Mouse (Mus musculus): ENCODE data around the gene Fzd5. TPM values are rescaled to one million over a fixed set of nuclear protein-coding genes. Genes with fewer than 3 reads are reported as not detected.
A peak's percentile ranks its signal among the peaks of the same experiment; 100 is the strongest.

Gene Fzd5
- polyA plus RNA-seq, 1 experiment from 2014 or later, result 0.26 TPM

GRCm38 (mm10) chr1:64701780-64702179, 35.8 kb downstream of the Fzd5 start:
- 88% methylated on average over 3 of the region's 3 CpGs for WGBS
- no peak for ATAC-seq (ENCODE audit: low FRiP score)
- H3K9ac ChIP-seq (replicated peaks), result no peak overlapping the region
- no peaks in the 10 kb centered on the region for H3K4me1 ChIP-seq
- no peak overlapping the region for H3K27ac ChIP-seq (replicated peaks)
- no peak overlapping the region for H3K4me2 ChIP-seq
- no peak overlapping the region for H3K4me3 ChIP-seq (replicated peaks)
- H3K9me3 ChIP-seq (replicated peaks), result no peaks in the 10 kb centered on the region
- H3K27me3 ChIP-seq (replicated peaks), result no peaks in the 10 kb centered on the region
- H3K36me3 ChIP-seq, result peaks cover 19% of the 10 kb centered on the region

GRCm38 (mm10) chr1:64695156-64695555, 42.4 kb downstream of the Fzd5 start:
- no peak overlapping the region for H3K4me2 ChIP-seq
- H3K4me3 ChIP-seq (replicated peaks), result no peak overlapping the region
- H3K4me1 ChIP-seq, result peaks cover 25% of the 10 kb centered on the region
- no peak overlapping the region for H3K9ac ChIP-seq (replicated peaks)
- no peaks in the 10 kb centered on the region for H3K27me3 ChIP-seq (replicated peaks)
- ATAC-seq (ENCODE audit: low FRiP score), result no peak
- 49% methylated on average over 3 of the region's 3 CpGs for WGBS
- no peaks in the 10 kb centered on the region for H3K9me3 ChIP-seq (replicated peaks)
- no peaks in the 10 kb centered on the region for H3K36me3 ChIP-seq
- H3K27ac ChIP-seq (replicated peaks), result no peak overlapping the region

- Histone ChIP-seq H3K4me2 (peak overlapping the region; percentile 94), H3K4me3 (replicated peaks) (peak overlapping the region; percentile 70), H3K4me1 (peaks cover 33% of the 10 kb centered on the region), H3K9me3 (replicated peaks) (no peaks in the 10 kb centered on the region), H3K9ac (replicated peaks) (peak overlapping the region; percentile 59), H3K27me3 (replicated peaks) (no peaks in the 10 kb centered on the region), H3K27ac (replicated peaks) (no peak overlapping the region), H3K36me3 (no peaks in the 10 kb centered on the region)
- ATAC-seq (ENCODE audit: low FRiP score), result 0 out of 2 replicates have a peak, but pooled peaks have one; percentile 3
- WGBS, result 3% methylated on average over 9 of the region's 9 CpGs
These were observed 46.0 kb downstream of the Fzd5 start for GRCm38 (mm10) chr1:64691581-64691980.

GRCm38 (mm10) chr1:64691121-64691551, 46.4 kb downstream of the Fzd5 start:
- H3K27ac ChIP-seq (replicated peaks), result peak overlapping the region; percentile 68
- H3K9ac ChIP-seq (replicated peaks), result peak overlapping the region; percentile 59
- H3K36me3 ChIP-seq, result no peaks in the 10 kb centered on the region
- no peaks in the 10 kb centered on the region for H3K9me3 ChIP-seq (replicated peaks)
- no peak; the same call in 1 of the 2 replicates for ATAC-seq (ENCODE audit: low FRiP score)
- H3K27me3 ChIP-seq (replicated peaks), result no peaks in the 10 kb centered on the region
- WGBS, result under 1% methylated on average over 41 of the region's 55 CpGs
- H3K4me3 ChIP-seq (replicated peaks), result peak overlapping the region; percentile 70
- peak overlapping the region; percentile 94 for H3K4me2 ChIP-seq
- peaks cover 33% of the 10 kb centered on the region for H3K4me1 ChIP-seq

- Histone ChIP-seq H3K4me1 (peaks cover 33% of the 10 kb centered on the region), H3K9ac (replicated peaks) (peak within 1 kb of the TSS; percentile 59), H3K36me3 (no peaks in the 10 kb centered on the region), H3K27me3 (replicated peaks) (no peaks in the 10 kb centered on the region), H3K27ac (replicated peaks) (peak within 1 kb of the TSS; percentile 68), H3K9me3 (replicated peaks) (no peaks in the 10 kb centered on the region), H3K4me2 (peak within 1 kb of the TSS; percentile 94), H3K4me3 (replicated peaks) (peak within 1 kb of the TSS; percentile 70)
- ATAC-seq (ENCODE audit: low FRiP score), result peak; percentile 100
- WGBS, result under 1% methylated on average over 49 of the region's 71 CpGs
These were observed 47.1 kb downstream of the Fzd5 start, which contains the start of gene Ccnyl1 for GRCm38 (mm10) chr1:64690213-64691013. Gene Ccnyl1 (plus strand): TSS chr1:64690455.

- no peak overlapping the region for H3K27ac ChIP-seq (replicated peaks)
- H3K4me3 ChIP-seq (replicated peaks), result peak overlapping the region; percentile 70
- H3K9ac ChIP-seq (replicated peaks), result peak overlapping the region; percentile 49
- no peak for ATAC-seq (ENCODE audit: low FRiP score)
- H3K9me3 ChIP-seq (replicated peaks), result no peaks in the 10 kb centered on the region
- 30% methylated on average over 9 of the region's 9 CpGs for WGBS
- H3K4me2 ChIP-seq, result peak overlapping the region; percentile 94
- H3K4me1 ChIP-seq, result peaks cover 33% of the 10 kb centered on the region
- H3K36me3 ChIP-seq, result no peaks in the 10 kb centered on the region
- H3K27me3 ChIP-seq (replicated peaks), result no peaks in the 10 kb centered on the region
These were observed 47.9 kb downstream of the Fzd5 start for GRCm38 (mm10) chr1:64689561-64690212.

- Histone ChIP-seq H3K27ac (replicated peaks) (no peak overlapping the region), H3K4me1 (peaks cover 26% of the 10 kb centered on the region), H3K27me3 (replicated peaks) (no peaks in the 10 kb centered on the region), H3K9ac (replicated peaks) (no peak overlapping the region), H3K4me2 (no peak overlapping the region), H3K4me3 (replicated peaks) (no peak overlapping the region), H3K9me3 (replicated peaks) (no peaks in the 10 kb centered on the region), H3K36me3 (no peaks in the 10 kb centered on the region)
- no peak for ATAC-seq (ENCODE audit: low FRiP score)
- WGBS, result 89% methylated on average over 4 of the region's 4 CpGs
These were observed 49.5 kb downstream of the Fzd5 start for GRCm38 (mm10) chr1:64688046-64688445.

- peaks cover under 1% of the 10 kb centered on the region; the same call in 1 of the 2 replicates for H3K4me1 ChIP-seq
- H3K9ac ChIP-seq (replicated peaks), result no peak overlapping the region
- no peaks in the 10 kb centered on the region for H3K9me3 ChIP-seq (replicated peaks)
- 96% methylated on average over 2 of the region's 2 CpGs for WGBS
- H3K4me2 ChIP-seq, result no peak overlapping the region
- no peak for ATAC-seq (ENCODE audit: low FRiP score)
- no peak overlapping the region for H3K27ac ChIP-seq (replicated peaks)
- no peak overlapping the region for H3K4me3 ChIP-seq (replicated peaks)
- no peaks in the 10 kb centered on the region for H3K36me3 ChIP-seq
- no peaks in the 10 kb centered on the region for H3K27me3 ChIP-seq (replicated peaks)
These were observed 53.1 kb downstream of the Fzd5 start for GRCm38 (mm10) chr1:64684440-64684839.

- no peak for ATAC-seq (ENCODE audit: low FRiP score)
- WGBS, result 96% methylated on average over 3 of the region's 3 CpGs
- H3K27me3 ChIP-seq (replicated peaks), result no peaks in the 10 kb centered on the region
These were observed 54.5 kb downstream of the Fzd5 start for GRCm38 (mm10) chr1:64683039-64683438.

GRCm38 (mm10) chr1:64681499-64681898, 56.1 kb downstream of the Fzd5 start:
- Histone ChIP-seq H3K27ac (replicated peaks) (no peak overlapping the region), H3K4me3 (replicated peaks) (no peak overlapping the region), H3K4me2 (no peak overlapping the region), H3K36me3 (no peaks in the 10 kb centered on the region), H3K27me3 (replicated peaks) (no peaks in the 10 kb centered on the region), H3K4me1 (no peaks in the 10 kb centered on the region), H3K9ac (replicated peaks) (no peak overlapping the region), H3K9me3 (replicated peaks) (no peaks in the 10 kb centered on the region)
- WGBS, result 97% methylated on average over 3 of the region's 3 CpGs
- no peak for ATAC-seq (ENCODE audit: low FRiP score)

More at GRCm38 (mm10) chr1:64683039-64683438, 54.5 kb downstream of the Fzd5 start:
- Histone ChIP-seq H3K9me3 (replicated peaks) (no peaks in the 10 kb centered on the region), H3K4me2 (no peak overlapping the region), H3K36me3 (no peaks in the 10 kb centered on the region), H3K9ac (replicated peaks) (no peak overlapping the region), H3K4me1 (no peaks in the 10 kb centered on the region), H3K27ac (replicated peaks) (no peak overlapping the region), H3K4me3 (replicated peaks) (no peak overlapping the region)
